Mouse (Mus musculus): ENCODE results near the gene Ppfibp2. TPM values are rescaled to one million over a fixed set of nuclear protein-coding genes. Genes with fewer than 3 reads are reported as not detected.

Gene Ppfibp2
- total and polyA plus RNA-seq, 2 experiments = 9.9 to 20.9 TPM

DNA sequence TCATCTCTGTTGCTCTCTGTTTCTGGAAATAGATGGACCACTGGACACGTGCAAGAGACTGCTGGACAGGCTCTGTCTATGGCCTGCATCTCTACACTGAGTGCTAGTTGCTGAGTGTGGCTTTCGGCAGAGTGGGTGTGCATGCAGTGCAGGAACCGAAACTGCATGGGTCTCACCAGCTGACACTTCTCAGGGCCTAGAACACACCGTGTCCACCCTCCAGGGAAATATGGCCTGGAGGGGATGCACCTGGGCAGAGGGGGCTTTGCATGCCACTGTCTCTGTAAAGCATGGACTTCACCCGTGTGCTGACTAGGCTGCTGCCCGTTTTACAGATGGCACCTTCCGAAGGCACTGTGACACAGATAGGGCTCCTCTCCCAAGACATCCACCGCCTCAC lies 151.0 kb downstream of the Ppfibp2 start:
- Histone ChIP-seq H3K27me3 (ENCODE audit: control insufficient read depth, insufficient read depth, low read length) (no peaks in the 10 kb centered on the region), H3K27ac (replicated peaks; ENCODE audit: insufficient read depth, low read depth, low read length) (no peak overlapping the region), H3K79me2 (ENCODE audit: control insufficient read depth, insufficient read depth, low read length) (no peaks in the 10 kb centered on the region), H3K9ac (ENCODE audit: low read depth, low read length) (no peak overlapping the region), H3K4me1 (ENCODE audit: control insufficient read depth, insufficient read depth, low read length) (no peaks in the 10 kb centered on the region), H3K4me3 (ENCODE audit: insufficient read depth, low read depth, low read length) (no peak overlapping the region), H3K36me3 (ENCODE audit: control insufficient read depth, insufficient read depth, low read length) (peaks cover 30% of the 10 kb centered on the region)
- no peak for DNase-seq (ENCODE audit: extremely low read depth, low read depth, low spot score)
- WGBS = 88% methylated on average over 8 of the region's 8 CpGs
- TF ChIP-seq CTCF (IDR thresholded peaks at IDR 0.05; ENCODE audit: low read depth, low read length) (no peak), POLR2A (IDR thresholded peaks at IDR 0.05; ENCODE audit: extremely low read depth, insufficient read depth, low read length) (no peak)

GRCm38 (mm10) chr7:107747476-107747875 lies 152.5 kb downstream of the Ppfibp2 start:
- DNase-seq (ENCODE audit: extremely low read depth, low read depth, low spot score) = no peak
- H3K79me2 ChIP-seq (ENCODE audit: control insufficient read depth, insufficient read depth, low read length) = no peaks in the 10 kb centered on the region
- TF ChIP-seq POLR2A (IDR thresholded peaks at IDR 0.05; ENCODE audit: extremely low read depth, insufficient read depth, low read length) (no peak), CTCF (IDR thresholded peaks at IDR 0.05; ENCODE audit: low read depth, low read length) (no peak)
- no peak overlapping the region for H3K9ac ChIP-seq (ENCODE audit: low read depth, low read length)
- H3K36me3 ChIP-seq (ENCODE audit: control insufficient read depth, insufficient read depth, low read length) = peaks cover 29% of the 10 kb centered on the region
- no peaks in the 10 kb centered on the region for H3K27me3 ChIP-seq (ENCODE audit: control insufficient read depth, insufficient read depth, low read length)
- WGBS = 88% methylated on average over 9 of the region's 9 CpGs
- H3K4me3 ChIP-seq (ENCODE audit: insufficient read depth, low read depth, low read length) = no peak overlapping the region
- no peak overlapping the region for H3K27ac ChIP-seq (replicated peaks; ENCODE audit: insufficient read depth, low read depth, low read length)
- H3K4me1 ChIP-seq (ENCODE audit: control insufficient read depth, insufficient read depth, low read length) = no peaks in the 10 kb centered on the region

DNA sequence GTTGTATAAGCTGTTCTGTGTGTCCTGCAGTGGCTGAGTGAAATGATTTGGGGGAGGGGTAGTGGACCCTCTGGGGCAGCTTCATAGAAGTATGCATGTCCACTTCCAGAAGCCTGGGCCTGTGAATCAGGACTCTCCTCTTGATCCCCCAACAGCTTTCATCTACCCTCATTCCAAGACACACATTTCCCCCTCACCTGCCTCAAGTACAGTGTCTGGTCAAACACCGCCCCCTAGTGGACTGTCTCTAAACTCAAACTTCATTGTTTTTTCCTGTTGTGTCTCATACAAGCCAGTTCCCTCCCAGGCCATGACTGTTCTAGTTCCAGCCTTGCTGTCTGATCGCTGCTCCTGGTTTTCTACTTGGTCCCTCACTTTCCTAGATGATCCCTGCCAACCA lies 152.9 kb downstream of the Ppfibp2 start:
- no peaks in the 10 kb centered on the region for H3K27me3 ChIP-seq (ENCODE audit: control insufficient read depth, insufficient read depth, low read length)
- no peak for TF ChIP-seq POLR2A (IDR thresholded peaks at IDR 0.05; ENCODE audit: extremely low read depth, insufficient read depth, low read length)
- peak; percentile 56 for TF ChIP-seq CTCF (IDR thresholded peaks at IDR 0.05; ENCODE audit: low read depth, low read length)
- no peaks in the 10 kb centered on the region for H3K79me2 ChIP-seq (ENCODE audit: control insufficient read depth, insufficient read depth, low read length)
- 39% methylated on average over 2 of the region's 2 CpGs for WGBS
- no peak overlapping the region for H3K27ac ChIP-seq (replicated peaks; ENCODE audit: insufficient read depth, low read depth, low read length)
- no peak overlapping the region for H3K9ac ChIP-seq (ENCODE audit: low read depth, low read length)
- peaks cover 27% of the 10 kb centered on the region for H3K36me3 ChIP-seq (ENCODE audit: control insufficient read depth, insufficient read depth, low read length)
- DNase-seq (ENCODE audit: extremely low read depth, low read depth, low spot score) = peak; percentile 28
- no peak overlapping the region for H3K4me3 ChIP-seq (ENCODE audit: insufficient read depth, low read depth, low read length)
- no peaks in the 10 kb centered on the region for H3K4me1 ChIP-seq (ENCODE audit: control insufficient read depth, insufficient read depth, low read length)

- H3K9ac ChIP-seq (ENCODE audit: low read depth, low read length) = no peak overlapping the region
- DNase-seq (ENCODE audit: extremely low read depth, low read depth, low spot score) = peak; percentile 27
- peaks cover 16% of the 10 kb centered on the region for H3K36me3 ChIP-seq (ENCODE audit: control insufficient read depth, insufficient read depth, low read length)
- H3K79me2 ChIP-seq (ENCODE audit: control insufficient read depth, insufficient read depth, low read length) = no peaks in the 10 kb centered on the region
- H3K27ac ChIP-seq (replicated peaks; ENCODE audit: insufficient read depth, low read depth, low read length) = no peak overlapping the region
- no peaks in the 10 kb centered on the region for H3K4me1 ChIP-seq (ENCODE audit: control insufficient read depth, insufficient read depth, low read length)
- TF ChIP-seq POLR2A (IDR thresholded peaks at IDR 0.05; ENCODE audit: extremely low read depth, insufficient read depth, low read length) (no peak), CTCF (IDR thresholded peaks at IDR 0.05; ENCODE audit: low read depth, low read length) (no peak)
- H3K4me3 ChIP-seq (ENCODE audit: insufficient read depth, low read depth, low read length) = no peak overlapping the region
- WGBS = 32% methylated on average over 3 of the region's 3 CpGs
- no peaks in the 10 kb centered on the region for H3K27me3 ChIP-seq (ENCODE audit: control insufficient read depth, insufficient read depth, low read length)
These were observed 154.3 kb downstream of the Ppfibp2 start for GRCm38 (mm10) chr7:107749270-107749669.

DNA sequence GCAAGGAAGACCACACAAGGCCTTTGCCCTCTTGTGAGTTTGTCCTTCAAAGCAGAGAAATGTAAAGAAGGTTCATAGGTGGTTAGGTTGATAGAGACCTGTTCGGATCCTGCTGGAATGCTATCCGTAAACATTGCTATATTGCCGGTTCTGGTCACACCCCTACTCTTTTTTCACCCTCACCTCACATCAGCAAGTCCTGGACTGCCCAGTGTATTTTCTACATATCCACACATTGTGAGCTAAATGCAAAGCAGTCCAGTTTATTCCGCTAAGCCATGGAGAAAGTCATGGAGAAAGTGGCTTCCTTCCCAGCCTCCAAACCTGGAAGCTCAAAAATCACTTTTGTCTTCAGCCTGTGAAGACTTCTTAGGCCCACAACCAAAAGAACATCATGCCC lies 154.7 kb downstream of the Ppfibp2 start:
- no peaks in the 10 kb centered on the region for H3K27me3 ChIP-seq (ENCODE audit: control insufficient read depth, insufficient read depth, low read length)
- H3K4me1 ChIP-seq (ENCODE audit: control insufficient read depth, insufficient read depth, low read length) = no peaks in the 10 kb centered on the region
- 90% methylated on average over 4 of the region's 4 CpGs for WGBS

GRCm38 (mm10) chr7:107752031-107752520 lies 157.1 kb downstream of the Ppfibp2 start:
- TF ChIP-seq CTCF (IDR thresholded peaks at IDR 0.05; ENCODE audit: low read depth, low read length) (no peak), POLR2A (IDR thresholded peaks at IDR 0.05; ENCODE audit: extremely low read depth, insufficient read depth, low read length) (no peak)
- 85% methylated on average over 10 of the region's 10 CpGs for WGBS
- H3K4me1 ChIP-seq (ENCODE audit: control insufficient read depth, insufficient read depth, low read length) = no peaks in the 10 kb centered on the region
- no peak overlapping the region for H3K27ac ChIP-seq (replicated peaks; ENCODE audit: insufficient read depth, low read depth, low read length)
- no peaks in the 10 kb centered on the region for H3K79me2 ChIP-seq (ENCODE audit: control insufficient read depth, insufficient read depth, low read length)
- H3K36me3 ChIP-seq (ENCODE audit: control insufficient read depth, insufficient read depth, low read length) = peaks cover 5% of the 10 kb centered on the region; the same call in 1 of the 2 replicates
- no peaks in the 10 kb centered on the region for H3K27me3 ChIP-seq (ENCODE audit: control insufficient read depth, insufficient read depth, low read length)
- DNase-seq (ENCODE audit: extremely low read depth, low read depth, low spot score) = no peak
- H3K4me3 ChIP-seq (ENCODE audit: insufficient read depth, low read depth, low read length) = no peak overlapping the region
- H3K9ac ChIP-seq (ENCODE audit: low read depth, low read length) = no peak overlapping the region

More for the DNA sequence above, 154.7 kb downstream of the Ppfibp2 start:
- Histone ChIP-seq H3K36me3 (ENCODE audit: control insufficient read depth, insufficient read depth, low read length) (peaks cover 12% of the 10 kb centered on the region), H3K79me2 (ENCODE audit: control insufficient read depth, insufficient read depth, low read length) (no peaks in the 10 kb centered on the region), H3K9ac (ENCODE audit: low read depth, low read length) (no peak overlapping the region), H3K27ac (replicated peaks; ENCODE audit: insufficient read depth, low read depth, low read length) (no peak overlapping the region), H3K4me3 (ENCODE audit: insufficient read depth, low read depth, low read length) (no peak overlapping the region)
- DNase-seq (ENCODE audit: extremely low read depth, low read depth, low spot score) = no peak
- TF ChIP-seq POLR2A (IDR thresholded peaks at IDR 0.05; ENCODE audit: extremely low read depth, insufficient read depth, low read length) = no peak
- TF ChIP-seq CTCF (IDR thresholded peaks at IDR 0.05; ENCODE audit: low read depth, low read length) = no peak
